Mouse (Mus musculus): Measurements from ENCODE around the gene Kcnc2. TPM values are rescaled to one million over a fixed set of nuclear protein-coding genes. Genes with fewer than 3 reads are reported as not detected.

The Kcnc2 gene
- polyA plus RNA-seq, 1 experiment from 2014 or later = 2.7 TPM

Other genes with a start within 250 kb of the Kcnc2 start
- not detected in 2 replicates for gene Glipr1l1, start 210.9 kb upstream of the Kcnc2 start, polyA plus RNA-seq (2016; fragmentation: Nextera tagmentation; extraction: Ambion mirVana)
- gene Glipr1l2, start 187.8 kb upstream of the Kcnc2 start, polyA plus RNA-seq (2016; fragmentation: Nextera tagmentation; extraction: Ambion mirVana) = not detected in 2 replicates
- gene Glipr1l3, start 110.8 kb upstream of the Kcnc2 start, polyA plus RNA-seq (2016; fragmentation: Nextera tagmentation; extraction: Ambion mirVana) = not detected in 2 replicates
- 0.37 and 0.57 TPM in 2 replicates for gene Caps2, start 107.5 kb upstream of the Kcnc2 start, polyA plus RNA-seq (2016; fragmentation: Nextera tagmentation; extraction: Ambion mirVana)